Mouse (Mus musculus): ENCODE results near the gene Hfe. TPM values are rescaled to one million over a fixed set of nuclear protein-coding genes. Genes with fewer than 3 reads are reported as not detected.

The Hfe gene
- polyA plus RNA-seq, 1 experiment = 4.3 TPM

DNA sequence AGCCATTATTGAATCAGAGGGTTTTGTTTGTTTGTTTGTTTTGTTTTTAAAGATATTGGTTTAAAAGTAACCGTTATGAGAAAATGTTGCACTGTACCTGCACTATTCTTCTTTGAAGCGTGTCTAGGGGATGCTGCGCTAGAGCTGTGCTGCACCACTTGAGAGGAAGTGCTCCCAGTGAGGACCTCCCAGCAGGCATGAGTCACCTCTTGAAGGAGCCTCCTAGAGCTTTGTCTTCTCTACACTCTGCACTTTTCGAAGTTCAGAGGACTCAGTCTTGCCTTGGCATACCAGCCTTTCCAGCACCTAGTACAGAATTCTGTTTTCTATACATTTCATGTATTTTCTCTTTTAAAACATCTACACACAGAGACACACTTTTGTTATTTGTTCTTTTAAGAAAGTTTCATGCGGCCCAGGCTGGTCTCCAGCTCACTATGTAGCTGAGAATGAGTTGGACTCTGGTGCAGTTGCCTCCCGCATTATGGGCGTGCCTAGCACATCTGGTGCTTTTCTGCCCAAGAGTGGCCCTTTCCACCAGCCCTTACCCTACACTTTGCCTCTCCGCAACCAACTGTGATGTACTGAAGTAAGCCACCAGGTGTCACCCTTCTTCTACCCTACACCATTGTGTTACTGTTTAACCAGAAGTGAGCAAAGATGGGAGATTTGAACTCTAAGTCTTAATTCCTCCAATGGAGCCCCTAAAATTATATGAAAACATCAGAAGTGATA, 9.7 kb downstream of the Hfe start:
- TF ChIP-seq POLR2A (IDR thresholded peaks at IDR 0.05; ENCODE audit: extremely low read depth, insufficient read depth, low read length) (no peak), CTCF (IDR thresholded peaks at IDR 0.05; ENCODE audit: extremely low read depth, insufficient read depth, low read length) (peak; percentile 81)
- no peak overlapping the region for H3K4me3 ChIP-seq (ENCODE audit: insufficient read depth, low read length)
- no peak overlapping the region for H3K27ac ChIP-seq (ENCODE audit: insufficient read depth, low read length)
- no peaks in the 10 kb centered on the region for H3K4me1 ChIP-seq (ENCODE audit: control insufficient read depth, insufficient read depth, low read length)

DNA sequence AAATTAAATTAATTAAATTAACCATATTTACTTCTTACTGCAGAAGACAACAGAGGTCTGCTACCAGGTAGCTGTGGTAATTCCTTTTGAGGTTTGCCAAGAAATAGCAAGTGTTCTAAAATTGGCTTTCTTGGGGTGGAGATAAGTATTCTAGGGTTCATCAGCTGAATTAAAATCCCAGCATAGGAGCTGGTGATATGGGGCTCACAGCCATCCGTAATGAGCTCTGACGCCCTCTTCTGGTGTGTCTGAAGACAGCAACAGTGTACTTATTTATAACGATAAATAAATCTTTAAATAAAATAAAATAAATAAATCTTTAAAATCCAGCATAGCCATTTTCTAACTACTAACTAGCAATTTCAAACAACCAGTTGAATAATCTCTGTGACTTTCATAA, 10.9 kb downstream of the Hfe start:
- Histone ChIP-seq H3K27ac (ENCODE audit: insufficient read depth, low read length) (no peak overlapping the region), H3K4me3 (ENCODE audit: insufficient read depth, low read length) (no peak overlapping the region), H3K4me1 (ENCODE audit: control insufficient read depth, insufficient read depth, low read length) (no peaks in the 10 kb centered on the region)
- TF ChIP-seq CTCF (IDR thresholded peaks at IDR 0.05; ENCODE audit: extremely low read depth, insufficient read depth, low read length) (no peak), POLR2A (IDR thresholded peaks at IDR 0.05; ENCODE audit: extremely low read depth, insufficient read depth, low read length) (no peak)

DNA sequence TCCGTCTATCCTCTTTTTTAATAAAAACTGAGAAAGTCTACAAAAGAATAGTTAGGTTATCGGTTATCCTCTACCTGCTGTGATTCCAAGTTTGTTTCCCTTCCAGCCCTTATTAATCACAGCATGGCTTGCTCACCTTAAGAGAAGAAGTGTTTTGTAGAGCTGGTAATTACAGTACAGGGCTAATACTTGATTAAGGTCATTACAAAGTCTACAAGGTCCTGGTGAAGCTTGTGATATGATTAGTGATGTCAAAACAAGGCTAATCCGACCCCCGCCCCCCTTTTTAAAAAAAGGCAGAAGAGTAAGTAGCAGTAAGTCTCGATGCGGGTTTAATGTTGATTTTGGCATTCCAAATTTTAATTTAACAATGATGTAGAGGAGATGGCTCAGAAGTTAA, 11.7 kb downstream of the Hfe start:
- no peak overlapping the region for H3K4me3 ChIP-seq (ENCODE audit: insufficient read depth, low read length)
- no peaks in the 10 kb centered on the region for H3K4me1 ChIP-seq (ENCODE audit: control insufficient read depth, insufficient read depth, low read length)
- H3K27ac ChIP-seq (ENCODE audit: insufficient read depth, low read length) = no peak overlapping the region
- TF ChIP-seq CTCF (IDR thresholded peaks at IDR 0.05; ENCODE audit: extremely low read depth, insufficient read depth, low read length) (no peak), POLR2A (IDR thresholded peaks at IDR 0.05; ENCODE audit: extremely low read depth, insufficient read depth, low read length) (no peak)

- H3K4me3 ChIP-seq (ENCODE audit: insufficient read depth, low read length) = peak within 1 kb of the TSS; percentile 46
- no peaks in the 10 kb centered on the region for H3K4me1 ChIP-seq (ENCODE audit: control insufficient read depth, insufficient read depth, low read length)
- TF ChIP-seq POLR2A (IDR thresholded peaks at IDR 0.05; ENCODE audit: extremely low read depth, insufficient read depth, low read length) (peak; percentile 100), CTCF (IDR thresholded peaks at IDR 0.05; ENCODE audit: extremely low read depth, insufficient read depth, low read length) (no peak)
- 0 out of 2 replicates have a peak within 1 kb of the TSS, but pooled peaks have one; percentile 29 for H3K27ac ChIP-seq (ENCODE audit: insufficient read depth, low read length)
These were observed 12.4 kb downstream of the Hfe start, which contains the start of gene Hist1h4c for GRCm38 (mm10) chr13:23698300-23698693. TSS of gene Hist1h4c (minus strand) at chr13:23698454.

- TF ChIP-seq CTCF (IDR thresholded peaks at IDR 0.05; ENCODE audit: extremely low read depth, insufficient read depth, low read length) = peak; percentile 60
- no peak for TF ChIP-seq POLR2A (IDR thresholded peaks at IDR 0.05; ENCODE audit: extremely low read depth, insufficient read depth, low read length)
- 0 out of 2 replicates have a peak overlapping the region, but pooled peaks have one; percentile 29 for H3K27ac ChIP-seq (ENCODE audit: insufficient read depth, low read length)
- no peaks in the 10 kb centered on the region for H3K4me1 ChIP-seq (ENCODE audit: control insufficient read depth, insufficient read depth, low read length)
These were observed 13.0 kb downstream of the Hfe start for GRCm38 (mm10) chr13:23697491-23698299.

GRCm38 (mm10) chr13:23696061-23696474, 14.6 kb downstream of the Hfe start:
- TF ChIP-seq CTCF (IDR thresholded peaks at IDR 0.05; ENCODE audit: extremely low read depth, insufficient read depth, low read length) = no peak
- no peak for TF ChIP-seq POLR2A (IDR thresholded peaks at IDR 0.05; ENCODE audit: extremely low read depth, insufficient read depth, low read length)
- Histone ChIP-seq H3K4me1 (ENCODE audit: control insufficient read depth, insufficient read depth, low read length) (no peaks in the 10 kb centered on the region), H3K4me3 (ENCODE audit: insufficient read depth, low read length) (no peak overlapping the region), H3K27ac (ENCODE audit: insufficient read depth, low read length) (no peak overlapping the region)

More at GRCm38 (mm10) chr13:23697491-23698299, 13.0 kb downstream of the Hfe start:
- peak overlapping the region; percentile 46 for H3K4me3 ChIP-seq (ENCODE audit: insufficient read depth, low read length)

- Histone ChIP-seq H3K27ac (ENCODE audit: insufficient read depth, low read length) (no peak within 1 kb of the TSS), H3K4me1 (ENCODE audit: control insufficient read depth, insufficient read depth, low read length) (no peaks in the 10 kb centered on the region), H3K4me3 (ENCODE audit: insufficient read depth, low read length) (no peak within 1 kb of the TSS)
- TF ChIP-seq POLR2A (IDR thresholded peaks at IDR 0.05; ENCODE audit: extremely low read depth, insufficient read depth, low read length) = no peak
- no peak for TF ChIP-seq CTCF (IDR thresholded peaks at IDR 0.05; ENCODE audit: extremely low read depth, insufficient read depth, low read length)
These were observed 15.1 kb downstream of the Hfe start, which contains the start of gene Hist1h1t for GRCm38 (mm10) chr13:23695514-23695913. TSS of gene Hist1h1t (plus strand) at chr13:23695814.

DNA sequence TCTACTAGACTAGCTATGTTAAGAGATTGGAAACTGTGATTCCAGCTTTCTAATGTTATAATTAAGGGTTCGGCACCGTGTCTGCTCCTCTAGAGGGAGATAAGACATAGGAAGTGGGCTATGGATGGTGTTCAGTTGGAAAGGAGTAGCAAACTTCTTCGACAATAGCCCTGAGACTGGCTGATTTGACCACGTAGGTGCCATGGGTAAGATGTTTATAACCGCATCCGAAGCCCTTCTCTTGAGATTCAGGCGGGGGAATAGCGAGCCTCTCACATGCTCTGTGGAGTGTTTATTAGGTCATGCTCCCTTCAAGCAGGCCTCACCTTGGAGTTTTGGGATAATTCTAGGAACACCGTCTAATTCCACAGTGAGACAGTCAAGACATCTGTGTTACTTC, 15.7 kb downstream of the Hfe start:
- Histone ChIP-seq H3K4me1 (ENCODE audit: control insufficient read depth, insufficient read depth, low read length) (no peaks in the 10 kb centered on the region), H3K4me3 (ENCODE audit: insufficient read depth, low read length) (no peak overlapping the region), H3K27ac (ENCODE audit: insufficient read depth, low read length) (no peak overlapping the region)
- TF ChIP-seq POLR2A (IDR thresholded peaks at IDR 0.05; ENCODE audit: extremely low read depth, insufficient read depth, low read length) = no peak
- TF ChIP-seq CTCF (IDR thresholded peaks at IDR 0.05; ENCODE audit: extremely low read depth, insufficient read depth, low read length) = no peak

DNA sequence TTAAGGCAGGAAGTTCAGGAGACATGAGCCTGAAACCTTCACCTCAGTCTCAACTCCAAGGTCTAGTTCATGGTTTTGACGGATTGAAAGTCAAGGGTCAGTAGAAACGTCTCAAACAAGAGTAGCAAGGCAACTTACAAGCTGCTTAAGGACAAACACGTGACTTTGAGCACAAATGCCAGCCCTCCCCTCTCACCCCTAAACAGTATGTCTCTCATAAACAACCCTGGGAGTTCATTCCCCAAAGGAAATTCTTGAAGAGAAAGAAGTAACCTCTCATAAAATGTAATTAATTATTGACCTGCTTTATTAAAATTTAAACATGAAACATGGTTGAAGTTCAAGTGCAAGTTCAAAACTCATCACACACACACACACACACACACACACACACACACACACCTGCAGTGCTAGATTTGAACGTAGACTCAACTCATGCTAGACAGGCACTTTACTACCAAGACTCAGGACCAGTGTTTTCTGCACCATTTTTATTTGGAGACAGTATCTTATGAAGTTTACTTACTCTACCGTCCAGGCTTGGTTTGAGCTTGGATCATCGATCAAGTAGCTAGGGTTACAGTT, 16.7 kb downstream of the Hfe start:
- H3K27ac ChIP-seq (ENCODE audit: insufficient read depth, low read length) = no peak overlapping the region
- no peaks in the 10 kb centered on the region for H3K4me1 ChIP-seq (ENCODE audit: control insufficient read depth, insufficient read depth, low read length)
- no peak overlapping the region for H3K4me3 ChIP-seq (ENCODE audit: insufficient read depth, low read length)
- no peak for TF ChIP-seq CTCF (IDR thresholded peaks at IDR 0.05; ENCODE audit: extremely low read depth, insufficient read depth, low read length)
- no peak for TF ChIP-seq POLR2A (IDR thresholded peaks at IDR 0.05; ENCODE audit: extremely low read depth, insufficient read depth, low read length)
